Mouse (Mus musculus): ENCODE data around the gene Sema6b.
"Not testable (repeated sequence)": the region's sequence is repeated elsewhere in the genome, so short reads cannot be mapped to it uniquely, and the experiment has no call there.

Gene Sema6b

DNA sequence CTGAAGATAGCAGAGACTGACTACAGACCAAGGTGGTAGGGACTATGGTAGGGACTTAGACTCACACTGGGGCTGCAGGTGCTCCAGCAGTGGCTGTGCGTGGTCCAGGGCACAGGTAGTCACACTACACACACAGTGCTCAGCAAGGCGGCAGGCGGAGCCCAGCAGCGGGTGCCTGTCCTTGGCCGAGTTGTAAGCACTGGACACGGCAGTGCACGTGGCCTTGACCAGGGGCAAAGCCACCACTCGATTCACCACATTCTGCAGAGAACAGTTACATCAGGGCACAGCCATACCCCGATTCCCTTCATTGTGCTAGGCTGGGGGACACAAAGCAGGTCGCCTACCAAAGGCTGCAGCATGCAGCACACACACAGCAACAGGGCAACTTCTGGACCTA is 23.9 kb downstream of the Sema6b start:
- no peak for DNase-seq

DNA sequence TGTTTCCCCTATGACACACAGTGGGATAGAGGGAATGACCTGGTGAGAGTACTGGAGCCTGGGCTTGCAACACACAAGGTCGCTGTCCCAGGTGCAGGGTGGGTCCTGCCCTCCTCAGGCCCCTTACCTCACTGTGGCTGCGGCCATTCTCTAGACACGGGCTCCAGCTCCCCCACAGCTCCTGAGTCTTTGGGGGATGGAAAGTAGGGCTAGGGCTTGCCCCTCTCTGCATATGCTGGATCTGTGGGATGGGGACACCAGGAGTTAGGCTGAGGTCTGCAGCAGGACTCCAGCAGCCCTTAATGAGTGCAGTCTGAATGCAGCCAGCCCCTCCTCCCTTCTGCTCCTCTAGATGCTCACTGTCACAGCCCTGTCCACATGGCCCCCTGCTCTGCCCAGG is 27.4 kb downstream of the Sema6b start:
- no peak for DNase-seq

DNA sequence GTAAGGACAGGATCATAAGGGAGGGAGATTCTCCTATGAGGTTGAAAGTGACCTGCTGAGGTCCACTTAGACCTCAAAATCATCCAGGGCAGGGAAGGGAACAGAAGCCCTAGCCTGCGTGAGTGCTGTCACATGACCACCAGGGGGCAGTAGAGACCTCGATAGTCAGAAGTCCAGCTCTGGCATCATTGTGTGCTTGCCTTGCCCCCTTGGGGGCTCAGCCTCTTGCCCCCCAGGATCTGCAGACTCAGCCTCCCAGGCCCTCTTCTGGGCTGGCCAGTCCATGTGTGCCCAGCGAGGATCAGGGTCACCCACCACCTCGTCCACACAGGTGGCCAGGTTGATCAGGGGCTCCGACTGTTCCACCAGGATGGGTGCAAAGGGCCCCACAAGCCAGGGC is 28.3 kb downstream of the Sema6b start:
- peak; percentile 78 for DNase-seq

DNA sequence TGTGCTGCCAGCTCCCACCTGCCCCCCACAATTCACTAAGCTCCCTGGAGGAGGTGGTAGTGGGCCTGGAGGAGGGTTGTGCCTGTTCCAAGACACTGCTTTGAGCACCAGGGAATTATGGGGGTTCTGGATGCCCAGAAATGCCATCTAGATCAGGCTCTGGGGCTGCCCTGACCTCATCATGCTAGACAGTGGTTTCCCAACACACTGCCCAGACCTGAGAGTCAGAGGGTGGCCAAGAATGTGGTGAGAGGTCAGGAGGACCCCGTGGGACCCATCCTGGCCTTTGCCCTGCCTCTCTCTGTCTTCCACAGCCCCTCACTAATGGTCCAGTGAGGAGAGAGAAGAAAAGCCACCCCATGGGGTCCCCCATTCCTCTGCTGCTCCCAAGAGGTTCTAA is 29.1 kb downstream of the Sema6b start:
- no peak for DNase-seq

DNA sequence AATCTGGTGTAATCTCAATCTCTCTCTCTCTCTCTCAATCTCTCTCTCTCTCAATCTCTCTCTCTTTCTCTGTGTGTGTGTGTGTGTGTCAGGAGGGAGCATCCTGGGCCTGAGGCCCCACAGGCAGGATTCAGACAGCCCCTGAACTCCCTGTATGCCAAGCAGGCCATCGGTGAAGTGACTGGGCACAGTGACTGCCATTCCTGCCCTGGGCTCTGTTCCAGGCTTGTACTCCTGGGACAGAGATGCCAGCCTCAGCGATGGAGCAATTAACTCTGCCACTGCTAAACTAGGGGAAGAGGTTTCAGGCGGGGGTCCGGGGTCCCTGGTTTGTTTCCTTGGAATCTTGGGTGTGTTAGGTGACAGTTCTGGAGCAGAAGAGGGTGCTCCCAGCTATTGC is 29.6 kb downstream of the Sema6b start:
- no peak for DNase-seq

DNA sequence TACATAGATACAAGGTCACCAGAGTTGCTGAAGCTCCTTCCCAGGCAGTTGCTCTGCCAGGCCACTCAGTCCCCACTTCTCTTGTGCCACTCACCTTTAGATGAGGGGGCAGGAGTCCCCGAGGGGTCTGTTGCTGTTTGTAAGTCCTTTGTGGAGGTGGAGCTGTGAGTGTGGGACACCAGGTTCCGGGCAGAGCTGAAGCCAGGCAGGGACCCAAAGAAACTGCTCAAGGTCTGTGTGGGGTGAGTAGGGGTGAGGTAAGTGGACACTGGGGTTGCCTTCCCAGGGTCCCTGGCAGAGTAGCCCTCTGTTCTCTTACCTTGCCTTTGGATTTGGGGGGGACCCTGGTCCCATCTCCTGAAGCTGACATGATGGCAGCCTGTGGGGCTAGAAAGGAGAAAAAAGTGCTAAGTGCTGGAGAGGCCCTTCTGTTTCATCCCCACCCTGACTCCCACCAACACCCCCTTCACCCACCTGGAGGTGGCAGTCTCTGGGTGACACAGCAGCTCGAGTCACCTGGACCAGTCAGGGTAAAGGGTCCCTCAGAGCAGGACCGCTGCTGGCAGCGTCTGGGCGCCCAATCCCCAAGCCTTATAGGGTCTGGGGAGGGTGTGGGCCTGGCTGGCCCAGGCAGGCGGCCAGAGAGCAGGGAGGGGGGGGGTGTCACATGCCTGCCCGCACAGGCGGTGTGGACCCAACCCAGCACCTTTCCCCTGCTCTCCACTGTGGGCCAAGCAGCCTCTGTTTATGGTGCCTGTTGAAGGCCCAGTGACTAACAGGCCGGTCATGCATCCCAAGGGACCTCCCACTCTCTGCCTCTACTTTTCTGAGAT is 30.7 kb downstream of the Sema6b start, which contains the start of gene Plin4:
Plin4 (minus strand) TSS at position 585 of the 833 bp plus-strand sequence.
- DNase-seq, result no peak

DNA sequence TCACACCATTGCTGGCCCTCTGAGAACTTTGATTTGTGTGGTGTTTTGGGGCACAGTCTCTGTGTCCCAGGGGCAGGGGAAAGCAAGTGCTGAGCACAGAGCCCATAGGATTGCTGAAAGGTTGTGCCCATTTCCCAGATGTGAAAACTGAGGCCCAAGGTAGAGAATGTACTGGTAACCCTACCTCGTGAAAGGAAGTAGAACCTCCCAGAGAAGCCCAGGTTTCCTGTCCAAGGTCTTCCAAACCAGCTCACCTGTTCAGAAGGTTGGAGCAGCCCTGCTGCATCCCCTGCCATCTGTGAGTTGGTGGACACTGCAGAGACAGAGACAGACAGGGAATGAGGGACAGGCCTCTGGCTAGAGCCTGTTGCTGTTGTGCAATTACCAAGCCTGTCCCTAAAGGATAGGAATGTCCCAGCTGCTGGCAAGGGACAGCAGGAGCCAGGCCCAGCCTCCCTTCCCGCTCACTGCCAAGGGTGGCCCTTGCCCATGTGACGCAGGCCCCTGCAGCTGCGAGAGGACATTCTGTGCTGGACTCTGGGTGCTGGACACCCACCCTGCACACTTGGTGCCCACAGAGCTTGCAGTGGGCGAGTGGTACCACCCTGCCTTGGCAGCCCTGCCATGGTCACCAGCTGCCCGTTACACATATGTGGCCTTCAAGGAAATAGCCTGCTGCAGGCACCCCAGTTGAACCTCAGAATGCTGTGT is 31.7 kb downstream of the Sema6b start:
- DNase-seq, result no peak

DNA sequence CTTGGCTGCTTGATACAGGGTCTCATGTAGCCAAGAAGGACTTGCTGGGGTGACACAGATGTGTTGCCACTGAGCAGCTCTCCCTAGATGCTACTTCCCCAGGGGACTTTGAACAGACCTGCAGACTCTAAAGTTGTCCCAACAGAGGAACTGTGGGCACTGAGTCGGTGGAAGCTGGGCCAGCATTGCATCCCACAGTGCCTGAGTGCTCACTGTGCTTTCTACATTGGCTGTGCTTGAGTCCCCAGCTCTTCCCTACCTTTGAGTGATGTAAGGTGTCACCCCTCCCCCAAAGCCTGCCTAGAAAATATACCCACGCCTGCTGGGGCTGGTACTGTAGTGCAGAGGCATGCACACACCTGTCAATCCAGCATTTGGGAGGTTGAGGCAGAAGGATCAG is 32.4 kb downstream of the Sema6b start:
- DNase-seq, result no peak

DNA sequence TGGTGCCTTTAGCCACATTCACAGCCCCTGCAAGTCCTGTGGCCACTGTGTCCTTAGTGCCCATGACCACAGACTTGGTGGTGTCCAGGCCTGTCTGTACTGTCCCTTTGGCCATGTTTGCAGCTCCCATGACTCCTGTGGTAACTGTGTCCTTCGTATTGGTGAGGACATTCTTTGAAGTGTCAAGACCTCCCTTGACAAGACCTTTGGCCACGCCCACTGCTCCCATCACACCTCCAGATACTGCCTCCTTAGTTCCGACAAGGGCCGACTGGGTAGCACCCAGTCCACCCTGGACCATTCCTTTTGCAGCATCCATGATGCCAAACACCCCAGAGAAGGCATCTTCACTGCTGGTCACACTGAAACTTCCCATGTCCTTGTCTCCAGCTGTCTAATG is 33.2 kb downstream of the Sema6b start:
- no peak for DNase-seq

DNA sequence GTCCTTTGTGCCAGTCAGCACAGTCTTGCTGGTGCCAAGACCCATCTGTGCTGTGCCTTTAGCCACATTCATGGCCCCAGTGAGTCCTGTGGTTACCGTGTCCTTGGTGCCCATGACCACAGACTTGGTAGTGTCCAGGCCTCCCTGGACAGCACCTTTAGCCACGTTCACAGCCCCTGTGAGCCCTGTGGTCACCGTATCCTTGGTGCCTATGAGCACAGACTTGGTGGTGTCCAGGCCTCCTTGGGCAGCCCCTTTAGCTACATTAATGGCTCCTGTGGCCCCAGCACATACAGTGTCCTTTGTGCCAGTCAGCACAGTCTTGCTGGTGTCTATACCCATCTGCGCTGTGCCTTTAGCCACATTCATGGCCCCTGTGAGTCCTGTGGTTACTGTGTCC is 33.7 kb downstream of the Sema6b start:
- not testable (repeated sequence) for DNase-seq

DNA sequence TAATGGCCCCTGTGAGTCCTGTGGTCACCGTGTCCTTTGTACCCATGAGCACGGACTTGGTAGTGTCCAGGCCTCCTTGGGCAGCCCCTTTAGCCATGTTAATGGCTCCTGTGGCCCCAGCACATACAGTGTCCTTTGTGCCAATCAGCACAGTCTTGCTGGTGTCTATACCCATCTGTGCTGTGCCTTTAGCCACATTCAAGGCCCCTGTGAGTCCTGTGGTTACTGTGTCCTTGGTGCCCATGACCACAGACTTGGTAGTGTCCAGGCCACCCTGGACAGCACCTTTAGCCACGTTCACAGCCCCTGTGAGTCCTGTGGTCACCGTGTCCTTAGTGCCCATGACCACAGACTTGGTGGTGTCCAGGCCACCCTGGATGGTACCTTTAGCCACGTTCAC is 35.3 kb downstream of the Sema6b start:
- DNase-seq, result not testable (repeated sequence)

DNA sequence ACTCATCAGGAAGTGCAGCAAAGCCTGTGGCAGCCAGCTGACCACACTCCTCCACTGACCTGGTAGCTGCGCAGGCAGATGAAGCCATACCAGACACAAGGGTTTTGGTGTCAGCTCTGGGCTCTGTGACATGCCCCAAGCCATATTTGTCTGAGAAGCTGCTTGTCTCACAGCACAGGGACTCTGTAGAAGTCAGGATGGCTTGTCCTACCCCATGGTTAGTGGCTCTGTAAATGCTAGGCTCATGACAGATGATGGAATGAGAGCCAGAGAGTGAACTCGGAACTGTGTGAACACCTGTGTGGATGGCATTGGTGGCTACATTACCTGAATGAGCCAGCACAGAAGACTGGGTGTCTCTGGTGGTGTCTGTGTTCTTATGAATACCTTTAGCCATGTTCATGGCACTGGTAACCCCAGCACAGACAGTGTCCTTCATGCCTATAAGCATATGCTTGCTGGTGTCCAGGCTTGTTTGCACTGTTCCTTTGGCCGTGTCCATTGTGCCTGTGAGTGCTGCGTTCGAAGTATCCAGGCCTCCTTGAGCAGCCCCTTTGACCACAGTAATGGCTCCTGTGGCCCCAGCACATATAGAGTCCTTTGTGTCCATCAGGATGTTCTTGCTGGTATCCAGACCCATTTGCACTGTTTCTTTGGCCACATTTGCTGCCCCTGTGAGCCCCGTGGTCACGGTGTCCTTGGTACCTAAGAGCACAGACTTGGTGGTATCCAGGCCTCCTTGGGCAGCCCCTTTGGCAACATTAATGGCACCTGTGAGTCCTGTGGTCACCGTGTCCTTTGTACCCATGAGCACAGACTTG is 36.5 kb downstream of the Sema6b start:
- DNase-seq, result no peak

DNA sequence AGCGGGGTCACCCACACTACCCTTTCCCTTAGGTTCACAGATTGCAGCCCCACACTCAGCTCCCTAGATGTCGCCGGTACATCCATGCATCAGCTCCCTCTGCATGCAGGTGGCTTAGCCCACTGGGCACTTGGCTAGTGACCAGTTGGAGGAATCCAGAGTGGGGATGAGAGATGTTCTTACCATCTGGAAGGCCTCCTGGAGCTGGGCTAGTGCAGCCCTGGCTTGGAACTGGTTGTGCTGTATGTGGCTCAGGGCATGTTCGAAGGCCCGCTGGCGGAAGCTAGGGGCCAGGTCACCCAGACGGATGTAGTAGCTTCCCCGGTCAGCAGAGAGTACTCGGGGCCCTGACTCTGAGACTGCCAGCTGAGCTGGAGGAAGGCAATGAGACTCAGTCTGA is 37.2 kb downstream of the Sema6b start:
- DNase-seq, result no peak

DNA sequence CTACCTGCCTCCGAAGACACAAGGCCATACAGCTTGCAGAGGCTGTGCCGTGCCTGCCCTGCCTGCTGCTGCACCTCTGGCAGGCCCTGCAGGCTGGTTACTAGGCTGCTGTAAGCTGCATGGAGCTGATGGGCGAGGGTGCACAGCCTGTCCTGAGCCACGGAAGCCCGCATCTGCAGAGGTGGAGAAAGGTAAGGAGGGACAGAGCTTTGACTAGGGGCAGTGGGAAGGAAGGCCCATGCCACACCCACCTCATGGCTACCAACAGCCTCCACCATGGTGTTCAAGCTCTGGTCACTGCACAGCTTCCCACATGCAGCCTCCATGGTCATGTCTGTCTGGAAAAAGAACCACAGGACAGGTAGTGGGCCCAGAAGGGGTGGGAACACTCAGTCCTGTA is 38.0 kb downstream of the Sema6b start:
- no peak for DNase-seq

DNA sequence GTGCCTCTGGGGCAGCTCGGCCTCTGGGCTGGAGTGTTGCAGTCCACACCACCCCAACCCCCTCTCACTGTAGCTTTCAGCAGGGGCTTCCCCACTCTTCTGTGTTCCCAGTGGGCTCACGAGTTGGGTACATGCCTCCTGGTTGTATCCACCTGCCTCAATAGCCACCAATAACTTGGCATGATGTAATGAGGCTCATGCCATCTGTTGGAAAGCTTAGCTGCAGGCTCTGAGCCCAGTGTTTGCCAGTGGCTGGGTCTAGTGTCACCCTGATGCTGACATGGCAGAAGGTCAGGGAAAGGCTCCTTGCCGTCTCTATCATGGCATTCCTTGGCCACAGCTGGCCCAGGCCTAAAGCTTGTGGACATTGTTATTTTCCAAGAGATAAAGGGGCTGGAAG is 39.3 kb downstream of the Sema6b start:
- no peak for DNase-seq

DNA sequence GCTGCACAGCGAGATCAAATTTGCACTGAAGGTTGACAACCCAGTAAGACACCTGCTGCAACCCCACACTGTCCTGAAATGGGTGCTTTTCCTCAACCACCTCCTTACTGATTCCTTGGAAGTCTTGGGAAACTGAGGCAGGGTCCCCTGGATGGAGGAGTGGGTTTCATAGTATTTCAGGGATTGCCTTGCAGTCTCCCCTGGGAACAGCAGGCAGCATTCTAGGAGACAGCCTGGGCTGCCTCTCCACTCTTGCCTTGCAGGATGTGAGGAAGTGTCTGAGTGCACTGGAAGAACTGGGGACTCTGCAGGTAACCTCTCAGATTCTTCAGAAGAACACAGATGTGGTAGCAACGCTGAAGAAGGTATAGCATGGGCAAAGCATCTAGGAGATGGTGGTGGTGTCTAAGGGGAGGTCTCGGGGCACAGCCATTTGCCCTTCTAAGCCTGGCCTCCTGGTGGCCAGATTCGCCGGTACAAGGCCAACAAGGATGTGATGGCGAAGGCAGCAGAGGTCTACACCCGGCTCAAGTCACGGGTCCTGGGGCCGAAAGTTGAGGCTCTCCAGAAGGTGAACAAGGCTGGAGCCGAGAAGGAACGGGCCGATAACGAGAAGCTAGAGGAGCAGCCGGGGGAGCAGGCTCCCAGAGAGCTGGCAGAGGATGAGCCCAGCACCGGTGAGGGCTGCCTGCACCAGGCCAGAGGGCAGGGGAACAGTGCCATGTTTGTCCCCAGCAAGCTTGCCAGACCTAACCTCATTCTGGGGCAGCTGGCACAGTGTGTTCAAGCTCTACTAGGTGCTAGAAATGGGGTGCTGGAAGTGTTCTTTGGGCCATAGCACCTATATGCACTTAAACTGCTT is 41.2 kb downstream of the Sema6b start:
- DNase-seq, result peak; percentile 42

DNA sequence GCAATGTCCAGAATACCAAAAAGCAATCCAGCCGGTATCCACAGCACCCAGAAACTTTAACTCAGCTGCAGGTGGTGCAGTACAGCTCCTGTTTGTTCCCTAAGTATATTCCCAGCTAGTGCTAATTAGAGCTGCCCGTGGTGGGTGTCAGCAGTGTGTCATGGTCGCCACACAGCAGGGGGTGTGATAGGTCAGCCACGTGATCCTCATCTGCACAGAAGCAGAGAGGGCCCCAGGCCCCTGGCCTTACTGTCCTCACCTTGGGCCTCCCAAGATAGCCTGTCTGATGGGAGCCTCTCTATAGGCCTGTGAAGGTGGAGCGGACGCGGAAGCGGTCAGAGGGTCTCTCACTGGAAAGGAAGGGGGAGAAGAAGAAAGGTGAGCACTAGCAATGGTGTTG is 42.0 kb downstream of the Sema6b start:
- no peak for DNase-seq

DNA sequence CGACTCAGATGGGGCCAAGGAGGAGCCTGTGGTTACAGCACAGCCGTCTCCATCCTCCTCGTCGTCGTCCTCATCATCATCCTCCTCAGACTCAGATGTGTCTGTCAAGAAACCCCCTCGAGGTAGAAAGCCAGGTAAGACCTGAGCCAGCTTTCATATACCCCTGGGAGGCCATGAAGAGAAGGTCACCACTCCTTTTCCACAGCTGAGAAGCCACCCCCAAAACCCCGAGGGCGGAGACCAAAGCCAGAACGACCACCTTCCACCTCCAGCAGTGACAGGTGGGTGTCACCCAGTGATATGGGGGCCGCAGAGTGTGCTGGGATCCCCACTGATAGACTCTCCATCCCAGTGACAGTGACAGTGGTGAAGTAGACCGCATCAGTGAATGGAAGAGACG is 43.3 kb downstream of the Sema6b start:
- DNase-seq, result no peak

DNA sequence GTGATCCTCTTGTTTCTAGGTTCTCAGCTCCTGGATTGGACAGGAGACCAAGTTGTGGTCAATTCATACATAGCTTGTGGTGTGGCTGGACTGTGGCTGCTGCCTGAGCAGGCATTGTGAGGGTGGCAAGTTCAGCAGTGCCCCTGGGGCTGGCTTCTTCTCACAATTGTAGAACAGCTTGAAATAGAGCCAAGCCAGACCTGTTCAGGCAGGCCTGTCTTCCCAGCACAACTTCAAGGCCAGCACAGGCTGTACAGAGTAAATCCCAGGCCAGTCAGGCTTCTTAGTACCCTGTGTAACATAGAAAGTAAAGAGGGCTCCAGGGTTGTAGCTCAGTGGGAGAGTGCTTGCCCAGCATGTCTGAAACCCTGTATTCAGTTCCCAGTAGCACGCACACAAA is 47.3 kb downstream of the Sema6b start:
- no peak for DNase-seq

DNA sequence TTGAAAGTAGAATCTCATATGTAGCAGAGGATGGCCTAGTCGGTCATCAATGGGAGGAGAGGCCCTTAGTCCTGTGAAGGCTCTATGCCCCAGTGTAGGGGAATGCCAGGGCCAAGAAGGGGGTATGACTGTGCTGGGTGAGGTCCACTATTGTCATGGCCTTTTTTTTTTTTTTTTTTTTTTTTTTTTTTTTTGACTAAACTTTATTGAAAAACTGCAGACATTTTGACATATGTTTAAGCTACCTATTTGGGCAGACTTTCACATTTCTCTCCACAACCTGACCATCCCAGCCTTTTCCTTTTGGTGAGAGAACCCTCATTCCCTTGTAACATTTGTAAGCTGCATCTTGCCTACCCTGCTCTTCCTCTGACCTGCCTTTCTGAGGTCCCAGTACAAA is 47.8 kb downstream of the Sema6b start:
- DNase-seq, result no peak

DNA sequence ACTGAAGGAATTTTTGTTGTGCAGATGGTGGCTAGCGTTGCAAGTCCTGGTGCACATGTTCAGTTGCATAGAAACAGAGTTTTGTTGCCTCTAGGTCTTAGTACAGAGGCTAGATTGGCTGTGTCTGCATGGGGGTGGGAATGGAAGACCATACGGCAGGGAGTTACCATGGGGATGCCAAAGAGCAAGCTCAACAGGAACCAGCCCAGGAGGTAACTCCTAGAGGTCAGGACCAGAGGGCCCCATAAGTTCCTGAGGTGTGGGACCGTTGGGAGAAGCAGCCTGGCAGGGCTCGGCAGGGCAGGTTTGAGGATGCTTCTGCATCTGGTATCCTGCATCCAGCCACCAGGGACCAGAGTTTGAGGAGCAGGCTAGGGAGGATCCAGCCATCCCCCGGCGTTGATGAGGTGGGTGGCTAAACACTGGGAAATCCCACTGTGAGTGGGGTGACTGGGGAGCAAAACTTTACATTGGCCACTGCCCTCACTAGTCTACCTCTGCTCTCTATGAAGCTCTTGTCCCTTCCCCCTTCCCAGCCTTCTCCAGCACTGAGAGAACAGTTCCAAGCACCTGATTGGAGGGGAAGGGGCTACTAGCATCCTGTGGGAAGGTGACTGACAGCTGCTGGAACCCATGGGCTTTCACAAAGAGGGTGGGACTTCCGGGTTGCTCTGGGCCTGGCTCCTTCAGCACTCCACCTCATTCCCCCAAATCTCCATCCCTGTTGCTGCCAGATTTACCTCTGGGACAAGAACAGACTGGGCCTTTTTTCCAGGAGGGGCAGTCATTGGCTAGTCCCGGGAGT is 59.2 kb downstream of the Sema6b start:
- peak; percentile 34 for DNase-seq

DNA sequence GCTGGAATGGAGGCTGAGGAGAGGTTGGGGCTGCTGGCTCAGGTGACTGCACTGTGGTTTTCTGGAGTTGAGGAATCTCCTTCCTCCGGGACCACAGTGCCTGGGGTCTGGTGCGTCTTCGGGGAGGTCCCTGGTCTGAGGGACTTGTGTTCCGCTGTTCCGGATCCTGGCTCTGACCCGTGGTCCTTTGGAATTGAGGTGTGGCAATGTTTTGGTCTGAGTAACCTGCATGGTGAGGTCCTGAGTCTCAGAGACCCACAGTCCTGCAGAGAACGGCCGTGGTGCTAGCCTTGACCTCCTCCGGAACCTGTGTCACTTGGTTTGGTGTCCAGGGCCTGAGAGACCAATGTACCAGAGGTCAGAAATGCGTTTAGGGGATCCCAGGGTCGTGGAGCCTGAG is 60.2 kb downstream of the Sema6b start:
- DNase-seq, result no peak

All from thymus, postnatal 4 days (tissue).